Mouse (Mus musculus) thymus, adult 2 months (tissue): ENCODE data around the gene Dusp19. TPM values are rescaled to one million over a fixed set of nuclear protein-coding genes. Genes with fewer than 3 reads are reported as not detected.
A peak's percentile ranks its signal among the peaks of the same experiment; 100 is the strongest.

Experiments
- DNase-seq: peaks from one replicate; pipeline ENCODE4 v3.0.0; 2021
- H3K27ac ChIP-seq: fragments of 200-500 bp; 2 replicates; pipeline ENCODE4 v1.5.1; 2012; ENCODE audit warnings: low read length, control low read depth; ENCODE audit not compliant: control insufficient read depth, insufficient read depth
- H3K27me3 ChIP-seq: fragments of 200-500 bp; 2 replicates; pipeline ENCODE4 v1.6.1; 2012; ENCODE audit warnings: mild to moderate bottlenecking, low read length, moderate library complexity, mixed read lengths; ENCODE audit not compliant: control insufficient read depth, insufficient read depth
- H3K36me3 ChIP-seq: fragments of 200-500 bp; 2 replicates; pipeline ENCODE4 v1.6.1; 2012; ENCODE audit warnings: mild to moderate bottlenecking, low read length, moderate library complexity; ENCODE audit not compliant: control insufficient read depth, insufficient read depth
- H3K4me1 ChIP-seq: fragments of 200-500 bp; replicated peaks from 2 replicates; pipeline ENCODE4 v1.6.1; 2012; ENCODE audit warnings: low read length; ENCODE audit not compliant: control insufficient read depth, insufficient read depth
- H3K4me3 ChIP-seq: fragments of 200-500 bp; 2 replicates; pipeline ENCODE4 v1.5.1; 2012; ENCODE audit warnings: mild to moderate bottlenecking, low read length, control low read depth, moderate library complexity; ENCODE audit not compliant: control insufficient read depth, insufficient read depth
- CTCF ChIP-seq: fragments of 200-500 bp; IDR thresholded peaks from 2 replicates; pipeline ENCODE4 v1.5.1; 2012; ENCODE audit warnings: mild to moderate bottlenecking, control low read depth, low read length, moderate library complexity, borderline replicate concordance; ENCODE audit not compliant: control insufficient read depth, poor library complexity, insufficient read depth; ENCODE audit errors: extremely low read depth
- POLR2A ChIP-seq: fragments of 200-500 bp; IDR thresholded peaks from 2 replicates; pipeline ENCODE4 v1.6.1; 2012; ENCODE audit warnings: mild to moderate bottlenecking, low read length, control low read depth, moderate library complexity; ENCODE audit not compliant: control insufficient read depth, poor library complexity, insufficient read depth; ENCODE audit errors: extremely low read depth
- WGBS: fragments of 180-500 bp; shearing (Covaris S2); methylation state at CpG from one replicate; pipeline ENCODE4 v1.1.7; 2018; 5-methylcytosine and 5-hydroxymethylcytosine counted together
- polyA plus RNA-seq: library from polyadenylated mRNA; depleted of rRNA; stranded (reverse); fragments of >200 nt; gene quantifications from 2 replicates; pipeline ENCODE4 v1.2.3, GENCODE M21; 2012

Dusp19 gene
- polyA plus RNA-seq, 1 experiment, result 5.4 TPM

DNA sequence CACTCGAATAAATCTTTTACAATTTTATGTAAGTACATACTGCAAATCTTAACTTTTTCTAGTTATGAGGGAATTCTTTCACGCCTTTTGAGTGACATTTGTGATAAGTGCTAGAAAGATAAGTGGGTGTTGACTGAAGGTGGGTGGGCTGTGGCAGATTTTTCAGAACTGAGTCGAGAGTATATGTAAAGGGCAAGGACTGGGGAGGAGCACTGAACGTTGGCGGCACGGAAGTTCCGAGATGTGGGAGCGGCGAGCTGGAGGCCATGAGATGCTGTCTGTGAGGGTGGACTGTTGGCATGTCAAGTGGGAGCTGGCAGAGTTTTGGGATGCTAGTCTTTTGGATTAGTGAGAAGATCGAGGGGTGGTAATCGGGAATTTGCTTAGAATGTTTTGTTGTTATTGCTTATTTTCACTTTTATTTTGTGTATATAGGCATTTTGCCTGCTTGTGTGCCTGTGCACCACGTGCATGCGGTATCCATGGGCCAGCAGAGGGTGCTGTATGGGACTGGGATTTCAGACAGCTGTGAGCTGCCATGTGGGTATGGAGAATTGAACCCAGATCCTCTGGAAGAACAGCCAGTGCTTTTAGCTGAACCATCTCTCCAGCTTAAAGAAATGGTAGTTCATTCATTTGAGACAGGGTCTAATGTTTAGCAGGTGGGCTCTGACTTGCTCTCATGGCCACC is 15.6 kb downstream of the Dusp19 start:
- WGBS, result 97% methylated on average over 13 of the region's 13 CpGs

DNA sequence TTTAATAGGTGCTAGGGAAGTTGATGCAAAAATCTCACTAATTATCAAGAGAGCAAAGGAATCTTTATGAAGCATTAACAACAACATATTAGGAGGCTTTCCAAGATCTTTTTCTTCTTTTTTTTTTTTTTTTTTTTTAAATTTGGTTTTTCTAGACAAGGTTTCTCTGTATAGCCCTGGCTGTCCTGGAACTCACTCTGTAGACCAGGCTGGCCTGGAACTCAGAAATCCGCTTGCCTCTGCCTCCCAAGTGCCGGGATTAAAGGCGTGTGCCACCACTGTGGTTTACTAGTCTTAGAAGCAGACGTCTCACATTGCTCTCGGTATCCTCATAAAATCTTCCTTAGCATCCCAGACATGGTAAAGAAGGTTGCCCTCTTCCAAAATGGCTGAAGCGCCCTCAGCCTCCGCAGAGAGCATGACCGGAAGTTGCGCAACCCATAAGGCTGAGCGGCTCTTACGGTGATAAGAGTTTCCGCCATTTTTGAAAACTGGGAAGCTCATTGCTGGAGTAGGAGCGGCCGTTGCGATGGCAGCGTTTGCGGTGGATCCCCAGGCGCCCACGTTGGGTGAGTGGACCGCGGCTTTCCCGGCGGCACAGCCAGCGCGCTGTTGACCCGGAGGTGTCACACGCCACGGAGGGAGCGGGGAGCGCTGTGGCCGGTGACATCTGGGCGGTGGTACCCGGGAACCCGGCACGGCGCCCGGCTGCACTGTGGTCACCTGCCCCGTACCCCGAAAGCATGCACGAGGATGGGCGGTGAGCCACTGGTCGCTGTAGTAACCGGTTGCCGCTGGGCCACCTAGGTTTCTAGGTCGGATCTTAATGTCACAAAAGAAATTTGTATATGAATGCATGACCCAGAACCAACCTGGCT is 21.8 kb downstream of the Dusp19 start:
- Histone ChIP-seq H3K4me3 (peak overlapping the region; percentile 57), H3K4me1 (peaks cover 4% of the 10 kb centered on the region), H3K27ac (no peak overlapping the region), H3K27me3 (no peaks in the 10 kb centered on the region), H3K36me3 (peaks cover 5% of the 10 kb centered on the region; the same call in 1 of the 2 replicates)
- TF ChIP-seq CTCF (no peak), POLR2A (no peak)
- WGBS, result under 1% methylated on average over 45 of the region's 45 CpGs
- peak; percentile 87 for DNase-seq

More for the DNA sequence above, 15.6 kb downstream of the Dusp19 start:
- TF ChIP-seq POLR2A, result no peak
- no peak for TF ChIP-seq CTCF
- no peak for DNase-seq
- Histone ChIP-seq H3K4me3 (no peak overlapping the region), H3K36me3 (no peaks in the 10 kb centered on the region), H3K27me3 (no peaks in the 10 kb centered on the region), H3K4me1 (no peaks in the 10 kb centered on the region), H3K27ac (no peak overlapping the region)

DNA sequence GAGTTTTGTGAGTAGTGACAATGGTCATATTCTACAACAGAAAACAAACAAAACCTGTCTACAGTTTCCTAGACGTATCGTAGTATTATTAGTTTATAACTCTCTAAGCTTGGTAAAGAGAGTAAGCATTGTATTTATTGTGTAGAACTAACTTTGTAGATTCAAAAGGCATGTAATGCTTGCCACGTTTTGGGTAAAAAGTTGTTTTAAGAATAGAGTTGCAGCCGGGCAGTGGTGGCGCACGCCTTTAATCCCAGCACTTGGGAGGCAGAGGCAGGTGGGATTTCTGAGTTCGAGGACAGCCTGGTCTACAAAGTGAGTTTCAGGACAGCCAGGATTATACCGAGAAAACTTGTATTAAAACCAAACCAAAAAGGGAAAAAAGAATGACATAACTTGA is 22.6 kb downstream of the Dusp19 start:
- Histone ChIP-seq H3K27me3 (no peaks in the 10 kb centered on the region), H3K4me3 (peak overlapping the region; percentile 28; the same call in 1 of the 2 replicates), H3K27ac (no peak overlapping the region), H3K4me1 (peaks cover 4% of the 10 kb centered on the region), H3K36me3 (peaks cover 13% of the 10 kb centered on the region; the same call in 1 of the 2 replicates)
- WGBS, result 21% methylated on average over 8 of the region's 8 CpGs
- DNase-seq, result no peak
- TF ChIP-seq CTCF, result no peak
- TF ChIP-seq POLR2A, result no peak

DNA sequence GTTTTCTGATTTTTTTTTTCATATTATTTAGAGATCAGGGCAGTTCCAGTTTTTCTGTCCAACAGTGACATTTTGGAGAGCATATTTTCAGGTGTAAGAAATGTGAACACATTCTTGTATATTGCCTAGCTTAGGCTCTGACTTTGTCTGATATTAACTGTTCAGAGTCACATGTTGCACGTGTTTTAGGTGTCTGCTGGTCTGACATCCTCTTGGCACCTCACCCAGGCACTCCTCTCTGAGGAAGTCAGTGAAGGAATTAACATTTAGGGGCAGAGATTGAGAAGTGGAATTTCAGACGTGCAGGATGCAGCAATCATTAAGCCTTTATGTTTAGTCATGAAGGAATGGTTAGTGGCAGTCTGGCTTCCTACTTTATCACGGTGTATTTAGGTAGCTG is 23.0 kb downstream of the Dusp19 start:
- H3K27me3 ChIP-seq, result no peaks in the 10 kb centered on the region
- H3K36me3 ChIP-seq, result peaks cover 16% of the 10 kb centered on the region
- 59% methylated on average over 3 of the region's 3 CpGs for WGBS
- H3K4me3 ChIP-seq, result no peak overlapping the region
- H3K4me1 ChIP-seq, result peaks cover 4% of the 10 kb centered on the region
- H3K27ac ChIP-seq, result no peak overlapping the region
- no peak for DNase-seq
- no peak for TF ChIP-seq CTCF
- no peak for TF ChIP-seq POLR2A

DNA sequence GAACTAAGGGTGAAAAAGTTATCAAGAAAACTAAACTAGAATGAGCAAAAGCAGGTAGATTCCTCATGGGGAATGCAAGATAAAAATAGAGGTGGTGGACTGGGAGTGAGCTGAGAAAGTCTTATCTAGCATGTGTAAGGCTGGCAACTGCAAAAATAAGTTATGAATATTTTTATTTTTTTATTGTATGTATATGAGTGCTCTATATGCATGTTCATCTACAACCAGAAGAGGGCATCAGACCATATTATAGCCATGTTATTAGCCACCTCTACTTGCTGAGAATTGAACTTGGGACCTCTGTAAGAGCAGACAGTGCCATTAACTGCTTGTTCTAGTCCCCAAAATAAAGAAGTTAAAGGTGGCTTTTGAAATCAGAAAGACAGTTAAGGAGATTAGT is 44.6 kb downstream of the Dusp19 start:
- TF ChIP-seq CTCF (no peak), POLR2A (no peak)
- Histone ChIP-seq H3K4me3 (no peak overlapping the region), H3K27ac (no peak overlapping the region), H3K27me3 (no peaks in the 10 kb centered on the region), H3K4me1 (no peaks in the 10 kb centered on the region), H3K36me3 (peaks cover 8% of the 10 kb centered on the region)
- no peak for DNase-seq

DNA sequence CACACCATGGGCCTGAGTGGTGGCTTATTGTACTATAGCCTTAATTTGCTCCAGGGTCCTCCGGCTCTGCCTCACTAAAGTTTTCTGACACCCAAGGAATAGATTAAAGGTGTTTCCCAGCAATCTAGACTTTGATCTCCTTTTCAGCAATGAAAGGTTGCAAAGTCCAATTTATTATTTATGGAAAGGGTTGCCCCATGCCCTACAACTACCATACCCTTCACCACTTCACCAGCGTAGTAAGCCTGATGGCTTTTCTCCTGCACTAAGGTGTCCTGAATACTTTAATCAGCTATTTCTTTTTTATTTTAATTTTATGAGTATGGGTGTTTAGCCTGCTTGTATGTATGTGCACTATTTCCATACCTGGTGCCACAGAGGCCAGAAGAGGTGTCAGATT is 45.8 kb downstream of the Dusp19 start:
- H3K4me3 ChIP-seq, result no peak overlapping the region
- DNase-seq, result no peak
- TF ChIP-seq POLR2A (no peak), CTCF (no peak)
- H3K36me3 ChIP-seq, result peaks cover 5% of the 10 kb centered on the region; the same call in 1 of the 2 replicates
- no peaks in the 10 kb centered on the region for H3K4me1 ChIP-seq
- H3K27me3 ChIP-seq, result no peaks in the 10 kb centered on the region
- 99% methylated on average over 2 of the region's 2 CpGs for WGBS
- H3K27ac ChIP-seq, result no peak overlapping the region
